Mouse (Mus musculus) limb, embryonic 13.5 days (tissue): ENCODE data around the gene Prpsap1. TPM values are rescaled to one million over a fixed set of nuclear protein-coding genes. Genes with fewer than 3 reads are reported as not detected.

Source experiments
- ATAC-seq: fragments of 200-750 bp; cut with Nextera tagmentation; 2 replicates; pipeline ENCODE4 v1.8.0; 2017; ENCODE audit warnings: low read depth, moderate number of reproducible peaks, moderate TSS enrichment; ENCODE audit not compliant: low FRiP score
- H3K27ac ChIP-seq: fragments of 300-500 bp; sonication (generic); 2 replicates; pipeline ENCODE4 v1.5.1; 2015; ENCODE audit warnings: inconsistent platforms, mild to moderate bottlenecking, moderate library complexity
- H3K27me3 ChIP-seq: fragments of 300-500 bp; sonication (generic); 2 replicates; pipeline ENCODE4 v1.6.1; 2015; ENCODE audit warnings: mild to moderate bottlenecking, inconsistent platforms
- H3K36me3 ChIP-seq: fragments of 300-500 bp; sonication (generic); 2 replicates; pipeline ENCODE4 v1.6.1; 2015; ENCODE audit warnings: inconsistent platforms, mild to moderate bottlenecking, moderate library complexity
- H3K4me1 ChIP-seq: fragments of 300-500 bp; sonication (generic); 2 replicates; pipeline ENCODE4 v1.6.1; 2015; ENCODE audit warnings: inconsistent platforms
- H3K4me2 ChIP-seq: fragments of 300-500 bp; sonication (generic); replicated peaks from 2 replicates; pipeline ENCODE4 v1.6.1; 2015; ENCODE audit warnings: inconsistent platforms, mild to moderate bottlenecking, moderate library complexity
- H3K4me3 ChIP-seq: fragments of 300-500 bp; sonication (generic); 2 replicates; pipeline ENCODE4 v1.5.1; 2015; ENCODE audit warnings: moderate library complexity, mild to moderate bottlenecking, inconsistent platforms
- H3K9ac ChIP-seq: fragments of 300-500 bp; sonication (generic); 2 replicates; pipeline ENCODE4 v1.6.1; 2015; ENCODE audit warnings: mild to moderate bottlenecking, inconsistent platforms
- H3K9me3 ChIP-seq: fragments of 300-500 bp; sonication (generic); 2 replicates; pipeline ENCODE4 v1.6.1; 2016; ENCODE audit warnings: inconsistent platforms
- WGBS: fragments of 180-500 bp; shearing (Covaris S2); methylation state at CpG from one replicate; pipeline ENCODE4 v1.1.7; 2015; 5-methylcytosine and 5-hydroxymethylcytosine counted together
- polyA plus RNA-seq: library from polyadenylated mRNA; unstranded; fragments of >200 nt; fragmentation: Nextera tagmentation; extraction: Ambion mirVana; gene quantifications from 2 replicates; pipeline ENCODE4 v1.2.1, GENCODE M21; 2015

The Prpsap1 gene
- polyA plus RNA-seq, 1 experiment from 2014 or later: 199 TPM

GRCm38 (mm10) chr11:116436725-116437331 lies 57.2 kb downstream of the Prpsap1 start:
- 65% methylated on average over 4 of the region's 4 CpGs for WGBS
- H3K4me2 ChIP-seq: peak overlapping the region; percentile 86
- peak overlapping the region; percentile 7; the same call in 1 of the 2 replicates for H3K27ac ChIP-seq
- ATAC-seq: no peak
- H3K9me3 ChIP-seq: no peaks in the 10 kb centered on the region
- H3K36me3 ChIP-seq: peaks cover 34% of the 10 kb centered on the region
- H3K4me3 ChIP-seq: peak overlapping the region; percentile 90; the same call in 1 of the 2 replicates
- peaks cover 29% of the 10 kb centered on the region for H3K4me1 ChIP-seq
- 0 out of 2 replicates have a peak overlapping the region, but pooled peaks have one; percentile 19 for H3K9ac ChIP-seq
- H3K27me3 ChIP-seq: no peaks in the 10 kb centered on the region

DNA sequence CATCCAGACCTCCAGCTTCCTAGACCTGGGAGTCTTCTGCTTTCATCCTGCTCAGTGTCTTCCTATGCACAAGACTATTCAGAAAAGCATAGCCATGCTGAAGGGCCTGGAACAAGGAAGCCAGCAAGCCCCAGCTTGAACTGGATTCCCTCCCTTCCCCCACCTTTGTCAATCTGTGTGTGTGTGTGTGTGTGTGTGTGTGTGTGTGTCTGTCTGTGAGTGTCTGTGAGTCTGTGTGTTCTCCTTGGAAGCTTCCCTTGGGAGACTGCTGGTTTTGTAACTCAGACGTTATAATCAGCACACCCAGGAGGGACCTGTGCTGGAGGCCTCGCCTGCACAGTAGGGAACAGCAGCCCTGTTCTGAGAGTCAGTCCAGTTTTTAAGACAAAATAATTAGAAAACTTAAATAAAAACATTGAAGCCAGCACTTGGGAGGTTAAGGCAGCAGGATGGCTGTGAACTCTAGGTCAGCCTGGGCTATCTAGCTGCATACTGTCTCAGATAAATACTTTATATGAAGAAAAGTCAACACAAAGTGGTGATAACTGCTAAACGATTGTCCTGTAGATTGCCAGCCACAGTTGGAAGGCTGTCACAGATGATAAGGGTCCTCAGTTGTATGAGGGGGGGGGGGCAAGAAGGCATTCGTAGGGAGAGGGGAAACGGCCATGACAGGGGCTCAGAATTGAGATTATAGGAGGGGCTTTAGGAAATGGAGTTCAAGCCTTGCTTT lies 57.8 kb downstream of the Prpsap1 start:
- no peak for ATAC-seq
- peak overlapping the region; percentile 90 for H3K4me3 ChIP-seq
- H3K36me3 ChIP-seq: peaks cover 34% of the 10 kb centered on the region
- 64% methylated on average over 5 of the region's 5 CpGs for WGBS
- H3K27ac ChIP-seq: peak overlapping the region; percentile 28; the same call in 1 of the 2 replicates
- H3K4me1 ChIP-seq: peaks cover 31% of the 10 kb centered on the region
- H3K9ac ChIP-seq: peak overlapping the region; percentile 53
- peak overlapping the region; percentile 86 for H3K4me2 ChIP-seq
- no peaks in the 10 kb centered on the region for H3K9me3 ChIP-seq
- H3K27me3 ChIP-seq: no peaks in the 10 kb centered on the region

DNA sequence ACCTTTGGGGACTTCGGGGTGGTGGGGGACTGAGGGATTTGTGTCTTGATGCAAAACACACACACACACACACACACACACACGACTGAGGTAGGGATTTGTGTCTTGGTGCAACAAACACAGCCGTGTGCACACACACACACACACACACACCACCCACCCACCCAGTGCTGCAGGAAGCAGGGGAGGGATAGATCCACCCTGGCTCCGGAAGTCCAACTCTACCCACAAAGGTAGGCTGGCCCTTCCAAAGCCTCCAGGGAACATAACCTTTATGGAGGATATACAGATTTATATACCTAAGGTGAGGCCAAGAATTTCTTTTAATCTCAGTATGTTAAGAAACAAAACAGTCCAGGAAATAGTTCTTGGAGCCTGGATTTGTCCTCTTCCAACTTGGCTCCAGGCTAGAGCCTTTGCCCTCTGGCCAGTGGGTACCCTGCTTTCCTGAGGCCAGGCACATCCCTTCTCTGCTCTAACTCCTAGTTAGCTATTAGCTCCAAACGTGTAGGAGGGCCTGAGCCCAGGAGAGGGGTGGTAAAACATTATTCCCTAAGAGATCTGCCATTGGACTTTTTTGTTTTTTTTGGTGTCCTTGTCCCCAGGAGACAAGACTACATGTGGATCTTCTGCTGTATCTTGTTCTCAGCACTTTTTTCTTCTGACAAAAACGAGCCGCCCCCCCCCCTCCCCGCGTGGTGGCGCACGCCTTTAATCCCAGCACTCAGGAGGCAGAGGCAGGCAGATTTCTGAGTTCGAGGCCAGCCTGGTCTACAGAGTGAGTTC lies 58.8 kb downstream of the Prpsap1 start:
- peak overlapping the region; percentile 86 for H3K4me2 ChIP-seq
- peaks cover 30% of the 10 kb centered on the region for H3K36me3 ChIP-seq
- WGBS: 49% methylated on average over 12 of the region's 12 CpGs
- peak overlapping the region; percentile 90 for H3K4me3 ChIP-seq
- peak overlapping the region; percentile 87 for H3K27ac ChIP-seq
- no peak for ATAC-seq
- H3K4me1 ChIP-seq: peaks cover 31% of the 10 kb centered on the region
- no peaks in the 10 kb centered on the region for H3K27me3 ChIP-seq
- H3K9ac ChIP-seq: peak overlapping the region; percentile 86
- H3K9me3 ChIP-seq: no peaks in the 10 kb centered on the region

GRCm38 (mm10) chr11:116434287-116434966 lies 59.6 kb downstream of the Prpsap1 start:
- Histone ChIP-seq H3K4me3 (peak overlapping the region; percentile 90), H3K27me3 (no peaks in the 10 kb centered on the region), H3K27ac (peak overlapping the region; percentile 87), H3K9me3 (no peaks in the 10 kb centered on the region), H3K4me2 (peak overlapping the region; percentile 86), H3K9ac (peak overlapping the region; percentile 86), H3K36me3 (peaks cover 27% of the 10 kb centered on the region), H3K4me1 (peaks cover 31% of the 10 kb centered on the region)
- under 1% methylated on average over 38 of the region's 67 CpGs for WGBS
- peak; percentile 34 for ATAC-seq

- Histone ChIP-seq H3K4me3 (peak within 1 kb of the TSS; percentile 90), H3K36me3 (peaks cover 20% of the 10 kb centered on the region), H3K9me3 (no peaks in the 10 kb centered on the region), H3K27ac (peak within 1 kb of the TSS; percentile 87), H3K27me3 (no peaks in the 10 kb centered on the region), H3K4me2 (peak within 1 kb of the TSS; percentile 86), H3K9ac (peak within 1 kb of the TSS; percentile 86), H3K4me1 (peaks cover 31% of the 10 kb centered on the region)
- peak; percentile 99 for ATAC-seq
- 1% methylated on average over 46 of the region's 66 CpGs for WGBS
Observed at GRCm38 (mm10) chr11:116433356-116434286, 60.4 kb downstream of the Prpsap1 start, which contains the start of gene Ubald2. Ubald2 (plus strand) TSS chr11:116434094.

GRCm38 (mm10) chr11:116432593-116433355 lies 61.2 kb downstream of the Prpsap1 start:
- no peak overlapping the region for H3K4me3 ChIP-seq
- no peaks in the 10 kb centered on the region for H3K27me3 ChIP-seq
- H3K36me3 ChIP-seq: peaks cover 19% of the 10 kb centered on the region
- H3K4me2 ChIP-seq: peak overlapping the region; percentile 47; the same call in 1 of the 2 replicates
- H3K9me3 ChIP-seq: no peaks in the 10 kb centered on the region
- H3K9ac ChIP-seq: no peak overlapping the region
- ATAC-seq: no peak
- 62% methylated on average over 8 of the region's 8 CpGs for WGBS
- H3K27ac ChIP-seq: peak overlapping the region; percentile 28; the same call in 1 of the 2 replicates
- peaks cover 31% of the 10 kb centered on the region for H3K4me1 ChIP-seq

DNA sequence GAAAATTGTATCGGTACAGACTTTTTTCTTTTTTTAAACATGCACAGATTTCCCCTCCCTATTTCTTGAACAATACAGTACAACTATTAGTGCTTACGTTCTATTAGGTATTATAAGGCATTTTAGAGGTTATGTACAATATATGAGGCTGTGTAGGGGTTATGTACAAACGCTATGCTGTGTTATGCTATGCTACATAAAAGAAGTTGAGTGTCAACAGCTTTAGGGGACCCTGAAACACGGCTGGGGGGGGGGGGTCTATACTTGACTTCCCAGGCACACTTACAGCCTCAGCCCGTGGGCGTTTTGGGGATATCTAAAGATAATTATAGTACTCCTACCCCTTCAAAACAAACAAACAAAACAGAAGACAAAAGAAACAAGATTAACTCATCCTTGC lies 61.9 kb downstream of the Prpsap1 start:
- peaks cover 24% of the 10 kb centered on the region for H3K4me1 ChIP-seq
- H3K27ac ChIP-seq: no peak overlapping the region
- no peak for ATAC-seq

GRCm38 (mm10) chr11:116431428-116432077 lies 62.4 kb downstream of the Prpsap1 start:
- H3K27ac ChIP-seq: no peak overlapping the region
- no peaks in the 10 kb centered on the region for H3K9me3 ChIP-seq
- peak overlapping the region; percentile 9; the same call in 1 of the 2 replicates for H3K4me2 ChIP-seq
- peaks cover 18% of the 10 kb centered on the region for H3K4me1 ChIP-seq
- no peak for ATAC-seq
- H3K27me3 ChIP-seq: no peaks in the 10 kb centered on the region
- 54% methylated on average over 11 of the region's 11 CpGs for WGBS
- no peak overlapping the region for H3K4me3 ChIP-seq
- H3K36me3 ChIP-seq: peaks cover 7% of the 10 kb centered on the region
- H3K9ac ChIP-seq: no peak overlapping the region

More for the DNA sequence above, 61.9 kb downstream of the Prpsap1 start:
- Histone ChIP-seq H3K9ac (no peak overlapping the region), H3K9me3 (no peaks in the 10 kb centered on the region), H3K4me2 (no peak overlapping the region), H3K27me3 (no peaks in the 10 kb centered on the region), H3K36me3 (peaks cover 13% of the 10 kb centered on the region), H3K4me3 (no peak overlapping the region)
- WGBS: 73% methylated on average over 6 of the region's 6 CpGs

DNA sequence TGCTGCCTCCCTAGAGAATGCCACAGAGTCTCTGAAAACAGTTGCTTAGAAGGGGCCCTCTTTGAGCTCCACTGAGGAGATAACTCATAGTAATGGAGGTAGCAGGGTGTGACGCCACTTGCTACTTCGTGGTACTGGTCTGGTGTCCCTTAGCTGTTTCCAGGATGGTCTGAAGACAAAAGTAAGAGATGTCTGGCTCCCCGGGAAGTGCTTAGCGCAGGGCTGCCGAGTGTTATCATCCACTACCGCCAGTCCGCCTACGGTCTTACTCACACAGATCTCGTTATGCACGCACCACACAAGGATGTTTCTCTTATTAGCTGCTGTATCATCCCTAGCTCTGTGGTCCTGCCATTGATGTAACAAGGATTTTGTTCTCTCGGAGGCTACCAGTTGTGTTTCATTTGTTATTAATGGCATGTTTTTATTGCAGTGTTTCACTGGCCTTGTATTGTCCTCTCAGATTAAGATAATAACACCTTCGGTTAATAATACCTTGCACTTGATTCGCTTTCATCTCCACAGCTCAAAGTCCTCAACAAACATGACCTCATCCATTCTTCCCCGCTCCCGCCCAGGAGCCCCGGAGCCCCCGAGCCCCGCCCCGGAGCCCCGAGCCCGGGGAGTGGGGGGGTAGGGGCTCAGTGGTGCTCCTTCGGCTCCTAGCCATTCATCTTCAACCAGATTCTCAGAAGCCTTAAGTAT lies 63.1 kb downstream of the Prpsap1 start:
- Histone ChIP-seq H3K9ac (no peak overlapping the region), H3K9me3 (no peaks in the 10 kb centered on the region), H3K4me1 (peaks cover 12% of the 10 kb centered on the region), H3K27ac (no peak overlapping the region), H3K36me3 (peaks cover 2% of the 10 kb centered on the region; the same call in 1 of the 2 replicates), H3K4me3 (no peak overlapping the region), H3K27me3 (no peaks in the 10 kb centered on the region), H3K4me2 (peak overlapping the region; percentile 9; the same call in 1 of the 2 replicates)
- WGBS: 42% methylated on average over 22 of the region's 22 CpGs
- no peak for ATAC-seq
